Mouse (Mus musculus) left cerebral cortex, postnatal 36 days (tissue): ENCODE measurements around the gene Setd1b. TPM values are rescaled to one million over a fixed set of nuclear protein-coding genes. Genes with fewer than 3 reads are reported as not detected.

Experiments
- DNase-seq, 2 experiments: peaks; one replicate each; pipeline ENCODE4 v3.0.0; 2021 to 2022; ENCODE audit warnings: low spot score in 2 of 2, mixed read lengths in 1 of 2
- intact Hi-C: fragments of 180-260 bp; cut with DNase I; formaldehyde crosslinking; loops from one replicate; pipeline ENCODE4 v1.15.1; 2025
- total RNA-seq, 2 experiments: library from RNA; stranded (reverse); gene quantifications; 2 replicates each; pipeline ENCODE4 v1.2.3; 2021

Gene Setd1b
- total RNA-seq, 2 experiments from 2014 or later: 27.9 to 35.0 TPM

GRCm38 (mm10) chr5:123137910-123138229 lies 4.1 kb upstream of the Setd1b start:
- no peak for DNase-seq
- intact Hi-C loops: no loop called here

GRCm38 (mm10) chr5:123138230-123138911 lies 3.6 kb upstream of the Setd1b start:
- intact Hi-C loops: no loop called here
- no peak for DNase-seq

GRCm38 (mm10) chr5:123138953-123139721 lies 2.9 kb upstream of the Setd1b start:
- intact Hi-C loops: no loop called here
- DNase-seq: peak; percentile 87

GRCm38 (mm10) chr5:123139722-123140627 lies 2.0 kb upstream of the Setd1b start:
- DNase-seq: no peak
- intact Hi-C loops: loop anchor here (10.0 kb wide), 1 partner anchor 365 kb away; the partner anchor contains the start of gene Camkk2

GRCm38 (mm10) chr5:123140694-123141554 lies 1.1 kb upstream of the Setd1b start:
- peak; percentile 93 to 95 for DNase-seq
- intact Hi-C loops: loop anchor here (1.0 to 10.0 kb wide), 2 partner anchors 9 to 366 kb away; partner anchors contain the start of gene Camkk2

- DNase-seq: peak in 1 of 2 experiments; percentile 62
- intact Hi-C loops: loop anchor here (1.0 to 10.0 kb wide), 3 partner anchors 8 to 367 kb away; partner anchors contain the start of gene Camkk2
Observed at GRCm38 (mm10) chr5:123141555-123142160, 335 bp upstream of the Setd1b start.

GRCm38 (mm10) chr5:123143251-123143970 lies 1.4 kb downstream of the Setd1b start:
- no peak for DNase-seq
- intact Hi-C loops: loop anchor here (10.0 kb wide), 1 partner anchor 369 kb away; the partner anchor contains the start of gene Camkk2

GRCm38 (mm10) chr5:123143971-123144745 lies 2.2 kb downstream of the Setd1b start:
- intact Hi-C loops: loop anchor here (10.0 kb wide), 1 partner anchor 369 kb away; the partner anchor contains the start of gene Camkk2
- no peak for DNase-seq

- intact Hi-C loops: loop anchor here (10.0 kb wide), 1 partner anchor 370 kb away; the partner anchor contains the start of gene Camkk2
- no peak for DNase-seq
Observed at GRCm38 (mm10) chr5:123144746-123145590, 3.0 kb downstream of the Setd1b start.

GRCm38 (mm10) chr5:123146357-123146756 lies 4.4 kb downstream of the Setd1b start:
- DNase-seq: no peak

GRCm38 (mm10) chr5:123147569-123147968 lies 5.6 kb downstream of the Setd1b start:
- DNase-seq: no peak
- intact Hi-C loops: loop anchor here (10.0 kb wide), 1 partner anchor 373 kb away; the partner anchor contains the start of gene Camkk2

More at GRCm38 (mm10) chr5:123146357-123146756, 4.4 kb downstream of the Setd1b start:
- intact Hi-C loops: loop anchor here (10.0 kb wide), 1 partner anchor 372 kb away; the partner anchor contains the start of gene Camkk2

GRCm38 (mm10) chr5:123148073-123148722 lies 6.2 kb downstream of the Setd1b start:
- intact Hi-C loops: loop anchor here (10.0 kb wide), 1 partner anchor 373 kb away; the partner anchor contains the start of gene Camkk2
- DNase-seq: no peak

GRCm38 (mm10) chr5:123149451-123150400 lies 7.7 kb downstream of the Setd1b start:
- intact Hi-C loops: loop anchor here (1.0 to 10.0 kb wide), 4 partner anchors 8 to 375 kb away; partner anchors contain the start of gene Camkk2

GRCm38 (mm10) chr5:123150641-123151040 lies 8.6 kb downstream of the Setd1b start:
- intact Hi-C loops: loop anchor here (1.0 to 5.0 kb wide), 2 partner anchors 9 to 33 kb away; no protein-coding TSS in a partner anchor
- no peak for DNase-seq

More at GRCm38 (mm10) chr5:123149451-123150400, 7.7 kb downstream of the Setd1b start:
- peak; percentile 83 to 86 for DNase-seq
